Mouse (Mus musculus) G1E-ER4 (cell line): ENCODE data around the gene Klf7. TPM values are rescaled to one million over a fixed set of nuclear protein-coding genes. Genes with fewer than 3 reads are reported as not detected.

Experiments used
- GATA1 ChIP-seq: IDR thresholded peaks from one replicate; pipeline ENCODE4 v1.8.0; 2012; ENCODE audit warnings: low read length, inconsistent platforms
- polyA plus RNA-seq: library from polyadenylated mRNA; stranded (reverse); fragments of >175 nt; gene quantifications from 2 replicates; pipeline ENCODE4 v1.2.3, GENCODE M21; 2012

Gene Klf7
- polyA plus RNA-seq, 1 experiment, result not detected

- TF ChIP-seq GATA1, result no peak
Measured at GRCm38 (mm10) chr1:64116746-64117455, 5.2 kb downstream of the Klf7 start.

DNA sequence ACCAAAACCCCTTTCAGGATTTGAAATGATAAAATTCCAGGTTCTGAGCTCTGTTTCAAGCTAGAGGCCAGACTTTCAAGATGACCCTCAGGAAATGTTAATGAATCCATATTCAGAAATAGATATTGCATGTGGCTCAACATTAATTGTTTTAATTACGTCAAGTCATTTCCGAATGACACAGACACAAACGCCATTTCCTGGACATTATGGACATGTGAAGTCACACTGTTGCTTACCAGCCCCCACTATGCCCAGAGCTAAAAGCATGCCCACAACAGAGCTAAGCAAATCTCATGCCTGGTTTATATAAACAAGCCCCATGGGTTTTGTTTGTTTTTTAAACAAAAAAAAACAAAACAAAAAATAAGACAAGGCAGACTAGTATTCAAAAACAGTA is 7.5 kb downstream of the Klf7 start:
- no peak for TF ChIP-seq GATA1

DNA sequence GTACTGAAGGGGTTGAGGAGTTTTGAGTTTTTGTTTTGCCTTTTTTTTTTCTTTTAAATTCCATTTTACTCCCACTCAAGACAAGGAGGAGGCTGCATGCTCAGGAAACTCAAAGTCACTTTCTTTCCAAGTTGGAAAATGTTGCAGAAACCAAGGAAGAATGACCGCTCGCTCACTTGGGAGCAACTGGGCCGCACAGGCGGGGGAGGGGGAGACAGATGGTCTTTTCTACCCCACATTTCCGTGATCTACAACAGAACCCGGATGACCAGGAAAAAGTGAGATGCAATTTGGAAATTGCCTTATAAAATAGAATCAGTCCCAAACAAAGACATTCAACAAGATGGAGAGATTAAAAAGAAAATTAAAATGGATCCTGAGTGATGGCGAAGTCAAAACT is 14.6 kb downstream of the Klf7 start:
- no peak for TF ChIP-seq GATA1

GRCm38 (mm10) chr1:64106127-64106526 is 16.0 kb downstream of the Klf7 start:
- no peak for TF ChIP-seq GATA1

DNA sequence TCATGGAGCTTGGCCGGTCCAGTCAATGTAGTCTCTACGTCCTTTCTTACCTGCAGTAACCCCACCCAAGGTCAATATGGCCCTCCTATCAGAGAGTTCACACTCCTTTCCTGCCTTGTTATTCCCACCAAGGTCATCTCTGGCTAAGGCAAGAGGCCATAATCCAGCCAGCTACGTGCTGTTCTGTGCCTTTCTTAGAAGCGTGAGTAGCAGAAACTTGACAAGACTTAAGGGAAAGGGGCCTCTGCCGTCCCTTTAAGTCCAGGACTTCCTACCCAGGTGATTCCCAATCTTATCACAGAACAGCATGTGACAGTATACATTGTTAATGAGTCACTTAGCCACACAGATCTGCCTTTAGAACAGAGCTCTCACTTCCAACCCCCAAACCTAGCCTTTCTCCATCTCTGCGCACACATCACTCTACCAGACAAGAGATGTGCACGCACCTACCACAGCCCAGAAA is 16.9 kb downstream of the Klf7 start:
- TF ChIP-seq GATA1, result no peak

DNA sequence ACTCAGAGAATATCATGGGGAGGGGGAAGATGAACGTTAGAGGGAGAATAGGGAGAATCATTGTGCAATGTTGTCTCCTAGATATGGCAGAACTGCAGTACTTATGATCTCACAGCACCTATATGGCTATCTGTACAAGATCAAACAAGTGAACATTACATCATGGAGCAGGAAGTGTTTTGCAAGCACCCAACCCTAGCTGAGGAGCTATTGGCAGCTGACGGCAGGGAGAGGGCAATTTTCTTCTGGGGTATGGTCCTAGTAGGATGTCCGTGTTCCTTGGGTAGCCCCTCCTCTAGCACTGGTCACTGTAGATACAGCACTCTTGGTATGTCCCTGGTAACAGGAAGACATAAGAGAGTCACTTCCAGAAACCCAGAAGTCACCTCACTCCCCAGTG is 17.4 kb downstream of the Klf7 start:
- TF ChIP-seq GATA1, result no peak

- no peak for TF ChIP-seq GATA1
Measured at GRCm38 (mm10) chr1:64101331-64101730, 20.8 kb downstream of the Klf7 start.

DNA sequence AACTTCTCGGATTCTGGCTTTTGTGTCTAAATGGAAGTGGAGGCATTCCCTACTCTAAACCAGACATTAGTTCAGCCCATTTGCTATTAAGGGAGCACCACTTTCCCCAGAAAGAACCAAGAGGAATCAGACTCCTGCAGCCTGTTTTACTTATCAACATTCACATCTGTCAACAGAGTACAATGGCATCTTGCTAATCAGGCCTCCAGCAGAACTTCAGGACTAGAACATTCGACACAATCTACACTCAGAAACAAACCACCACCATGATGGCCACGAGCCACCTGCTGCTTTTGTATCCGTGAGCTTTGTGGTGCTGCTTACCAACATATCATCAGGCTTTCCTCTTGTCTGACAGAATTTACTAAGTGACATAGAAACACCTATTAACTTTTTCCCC is 23.3 kb downstream of the Klf7 start:
- no peak for TF ChIP-seq GATA1

- no peak for TF ChIP-seq GATA1
Measured at GRCm38 (mm10) chr1:64097640-64098287, 24.3 kb downstream of the Klf7 start.

DNA sequence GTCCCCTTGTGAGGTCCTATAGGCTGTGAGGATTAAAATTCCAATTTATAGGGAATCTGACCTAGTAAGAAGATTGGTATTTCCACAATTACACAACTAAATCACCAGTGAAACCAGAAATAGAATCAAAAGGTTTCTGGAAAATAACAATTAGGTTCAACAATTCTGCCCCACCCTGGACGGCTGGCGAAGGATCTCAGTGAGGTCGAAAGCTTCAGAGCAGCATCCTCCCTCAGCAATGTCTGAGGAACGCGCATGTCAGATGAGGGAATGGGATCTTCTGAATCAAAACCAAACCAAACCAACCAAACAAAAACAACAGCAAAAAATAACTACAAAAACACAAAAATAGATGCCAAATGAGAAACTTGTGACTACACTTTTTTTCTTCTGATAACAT is 29.1 kb downstream of the Klf7 start:
- no peak for TF ChIP-seq GATA1

DNA sequence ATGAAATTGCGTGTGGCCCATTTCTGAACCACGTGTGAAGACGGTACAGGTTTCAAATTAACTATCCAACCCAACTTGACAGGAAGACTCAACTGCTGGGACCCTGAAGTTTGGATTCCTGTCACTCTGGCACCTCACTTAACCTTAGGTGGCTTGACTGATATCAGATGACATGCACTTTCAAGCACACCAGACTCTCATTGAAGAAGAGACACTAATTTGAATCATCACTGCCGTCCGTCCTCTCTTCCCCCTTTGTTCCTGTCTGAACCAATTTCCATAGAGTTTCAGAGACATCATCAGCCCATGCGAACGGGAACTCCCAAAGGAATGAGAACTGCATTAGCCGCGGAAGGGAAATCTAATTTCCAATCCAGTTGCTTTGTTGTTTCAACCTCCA is 30.5 kb downstream of the Klf7 start:
- no peak for TF ChIP-seq GATA1

GRCm38 (mm10) chr1:64090566-64090965 is 31.5 kb downstream of the Klf7 start:
- no peak for TF ChIP-seq GATA1

DNA sequence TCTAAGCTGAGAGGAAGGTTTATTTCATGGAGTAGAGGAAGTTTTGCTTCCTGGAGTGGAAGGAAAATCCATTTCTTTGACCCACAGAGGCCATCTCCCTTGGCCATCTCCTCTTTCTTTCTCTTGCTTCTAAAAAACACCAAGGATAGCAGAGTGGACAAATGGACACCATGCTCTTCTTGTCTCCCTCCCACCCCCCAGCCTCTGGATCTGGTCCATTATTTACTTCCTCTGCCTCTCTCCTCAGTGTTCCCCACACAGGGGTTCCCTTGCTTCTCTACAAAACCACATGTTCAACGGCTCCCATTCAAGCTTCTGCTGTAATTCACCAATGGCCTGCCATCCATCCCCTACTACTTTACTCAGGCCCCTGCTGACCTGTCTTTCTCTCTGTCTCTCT is 32.4 kb downstream of the Klf7 start:
- no peak for TF ChIP-seq GATA1

DNA sequence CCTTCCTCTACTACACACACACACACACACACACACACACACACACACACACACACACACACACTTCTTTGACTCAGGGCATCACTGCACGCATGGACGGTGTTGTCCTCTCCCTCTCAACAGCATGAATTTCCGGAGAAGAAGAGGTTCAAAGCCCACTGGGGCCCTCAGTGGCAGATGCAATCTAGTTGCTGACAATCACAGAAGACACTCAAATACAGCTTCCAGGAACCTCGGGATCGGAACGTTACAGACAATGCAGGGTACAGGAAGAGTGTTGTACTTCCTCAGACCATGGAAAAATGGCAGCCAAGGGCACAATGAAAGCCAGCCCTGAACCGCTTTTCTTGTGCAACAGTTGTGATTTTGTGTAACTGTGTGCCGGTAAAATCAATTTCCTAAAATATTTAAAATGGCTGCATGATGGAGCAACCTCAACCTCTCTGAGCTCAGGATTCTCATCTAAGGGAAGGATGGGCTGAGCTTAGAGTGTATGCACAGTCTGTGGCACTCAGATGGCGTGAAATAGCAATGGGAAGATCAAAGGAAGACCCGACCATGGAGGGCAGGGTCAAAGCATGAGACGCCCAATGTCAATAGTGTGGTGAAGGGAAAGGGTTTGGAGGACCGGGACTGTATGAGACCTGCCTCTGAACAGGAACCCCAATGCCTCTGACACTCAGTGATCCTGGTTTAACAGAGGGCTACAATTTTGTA is 33.3 kb downstream of the Klf7 start:
- TF ChIP-seq GATA1, result no peak

DNA sequence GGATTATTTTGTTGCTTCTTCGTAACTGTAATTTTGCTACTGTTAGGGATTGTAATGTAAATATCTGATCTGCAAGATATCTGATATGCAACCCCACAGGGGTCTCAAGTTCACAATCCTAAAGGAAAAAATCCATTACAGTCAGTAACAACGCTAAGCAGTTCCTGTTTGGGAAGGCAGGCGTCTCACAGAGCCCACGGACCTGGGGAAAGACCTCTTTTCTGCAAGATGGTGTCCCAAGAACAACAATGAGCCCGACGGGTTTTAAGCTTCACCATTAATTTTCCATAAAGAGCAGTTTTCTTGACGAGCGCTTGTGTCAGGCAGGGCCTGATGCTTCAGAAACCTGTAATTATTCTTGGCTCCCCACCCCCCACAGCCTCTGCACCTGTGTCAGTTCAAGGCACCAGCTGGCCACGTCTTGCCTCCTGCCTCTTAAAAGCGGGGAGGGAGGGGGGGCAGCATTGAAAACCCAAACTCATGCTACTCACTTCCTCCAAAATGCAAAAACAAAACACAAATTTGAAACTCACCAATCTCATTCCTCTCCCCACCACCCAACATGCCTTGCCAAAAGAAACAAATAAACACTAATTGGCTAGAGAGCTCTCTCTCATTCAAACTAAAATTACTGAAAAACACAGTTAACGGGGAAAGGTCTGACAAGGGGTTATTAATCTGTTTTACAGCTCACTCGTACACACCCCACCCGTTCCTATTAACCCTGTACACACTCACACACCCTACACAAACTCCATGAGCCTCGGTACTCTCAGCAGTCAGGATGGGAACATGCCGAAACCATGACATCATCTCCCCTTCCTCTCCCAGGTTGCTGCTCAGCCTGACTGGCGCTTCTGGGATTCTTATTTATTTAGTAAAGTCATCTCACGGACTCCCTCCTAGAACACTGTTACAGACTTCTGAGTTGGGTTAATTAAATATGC is 34.2 kb downstream of the Klf7 start:
- no peak for TF ChIP-seq GATA1
